Mouse (Mus musculus) cortical plate, adult 2 months (tissue): ENCODE results near the gene Grhl3.

Experiments used
- CTCF ChIP-seq: fragments of 200-500 bp; IDR thresholded peaks from 2 replicates; pipeline ENCODE4 v1.5.1; 2011; ENCODE audit warnings: mild to moderate bottlenecking, control low read depth, low read length; ENCODE audit not compliant: insufficient read depth; ENCODE audit errors: extremely low read depth
- POLR2A ChIP-seq: fragments of 200-500 bp; IDR thresholded peaks from 2 replicates; pipeline ENCODE4 v1.6.1; 2011; ENCODE audit warnings: mild to moderate bottlenecking, low read length, control low read depth; ENCODE audit not compliant: insufficient read depth; ENCODE audit errors: extremely low read depth

GRCm38 (mm10) chr4:135545080-135545511, 28.3 kb downstream of the Grhl3 start:
- no peak for TF ChIP-seq CTCF
- no peak for TF ChIP-seq POLR2A
